Mouse (Mus musculus) testis, adult 2 months (tissue): ENCODE data around the gene Creg2.

Experiments
- CTCF ChIP-seq: fragments of 200-500 bp; IDR thresholded peaks from 2 replicates; pipeline ENCODE4 v1.5.1; 2012; ENCODE audit warnings: low read depth, mild to moderate bottlenecking, inconsistent platforms, low read length, moderate library complexity; ENCODE audit not compliant: control insufficient read depth, insufficient read depth, insufficient replicate concordance
- POLR2A ChIP-seq: fragments of 200-500 bp; IDR thresholded peaks from 2 replicates; pipeline ENCODE4 v1.6.1; 2012; ENCODE audit warnings: low read depth, mild to moderate bottlenecking, inconsistent platforms, low read length, moderate library complexity; ENCODE audit not compliant: control insufficient read depth

GRCm38 (mm10) chr1:39645905-39646759 lies 5.1 kb downstream of the Creg2 start:
- no peak for TF ChIP-seq CTCF
- TF ChIP-seq POLR2A = no peak
